Mouse (Mus musculus) E14TG2a.4 (cell line): Measurements from ENCODE around the gene Oxld1.

Experiments used
- CTCF ChIP-seq: conservative IDR thresholded peaks from 2 replicates; pipeline ENCODE4 v1.5.1; 2014; ENCODE audit warnings: low read length
- NANOG ChIP-seq: IDR thresholded peaks from 2 replicates; pipeline ENCODE4 v1.6.1; 2014; ENCODE audit warnings: borderline replicate concordance, low read length, mixed read lengths
- POU5F1 ChIP-seq: IDR thresholded peaks from 2 replicates; pipeline ENCODE4 v1.6.1; 2014; ENCODE audit warnings: low read length, borderline replicate concordance

DNA sequence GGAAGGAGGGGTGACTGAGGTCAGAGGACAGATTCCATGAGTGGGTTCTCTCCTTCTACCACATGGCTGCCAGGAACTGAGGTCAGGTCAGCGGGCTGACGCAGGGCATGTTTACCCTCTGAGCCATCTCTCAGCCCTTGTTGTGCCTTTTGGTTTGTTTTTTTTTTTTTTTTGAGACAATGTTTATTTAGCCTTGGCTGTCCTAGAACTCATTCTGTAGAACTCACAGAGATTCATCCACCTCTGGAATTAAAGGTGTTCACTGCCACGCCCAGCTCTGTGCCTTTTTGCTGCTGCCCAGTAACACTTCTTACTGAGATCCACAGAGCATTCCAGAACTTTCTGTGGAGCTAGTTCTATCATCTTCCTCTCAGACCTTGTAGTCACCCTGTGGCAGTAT, 47.8 kb upstream of the Oxld1 start:
- TF ChIP-seq CTCF (no peak), NANOG (no peak), POU5F1 (no peak)
